Mouse (Mus musculus) neural tube, embryonic 11.5 days (tissue): ENCODE data around the gene Brd9. TPM values are rescaled to one million over a fixed set of nuclear protein-coding genes. Genes with fewer than 3 reads are reported as not detected.

Experiments
- ATAC-seq: fragments of 200-750 bp; cut with Nextera tagmentation; 2 replicates; pipeline ENCODE4 v1.8.0; 2017; ENCODE audit warnings: moderate number of reproducible peaks, mild to moderate bottlenecking, moderate TSS enrichment, moderate library complexity; ENCODE audit not compliant: insufficient read depth, low FRiP score, low TSS enrichment
- DNase-seq: peaks from one replicate; pipeline ENCODE4 v3.0.0-alpha.2; 2015; ENCODE audit warnings: low spot score
- H3K27ac ChIP-seq: fragments of 300-500 bp; sonication (generic); 2 replicates; pipeline ENCODE4 v1.5.1; 2014; ENCODE audit warnings: low read depth, mild to moderate bottlenecking, low read length
- H3K27me3 ChIP-seq: fragments of 300-500 bp; sonication (generic); 2 replicates; pipeline ENCODE4 v1.6.1; 2014; ENCODE audit warnings: mild to moderate bottlenecking, low read length, mixed read lengths; ENCODE audit not compliant: control insufficient read depth, insufficient read depth
- H3K36me3 ChIP-seq: fragments of 300-500 bp; sonication (generic); 2 replicates; pipeline ENCODE4 v1.6.1; 2014; ENCODE audit warnings: mild to moderate bottlenecking, low read length, moderate library complexity, mixed read lengths; ENCODE audit not compliant: control insufficient read depth, insufficient read depth
- H3K4me1 ChIP-seq: fragments of 300-500 bp; sonication (generic); 2 replicates; pipeline ENCODE4 v1.6.1; 2014; ENCODE audit warnings: low read length, mixed read lengths; ENCODE audit not compliant: control insufficient read depth, insufficient read depth
- H3K4me2 ChIP-seq: fragments of 300-500 bp; sonication (generic); 2 replicates; pipeline ENCODE4 v1.6.1; 2014; ENCODE audit warnings: low read depth, mild to moderate bottlenecking, moderate library complexity
- H3K4me3 ChIP-seq: fragments of 300-500 bp; sonication (generic); 2 replicates; pipeline ENCODE4 v1.5.1; 2014; ENCODE audit warnings: low read depth, low read length
- H3K9ac ChIP-seq: fragments of 300-500 bp; sonication (generic); 2 replicates; pipeline ENCODE4 v1.6.1; 2014; ENCODE audit warnings: mild to moderate bottlenecking, low read length
- H3K9me3 ChIP-seq: fragments of 300-500 bp; sonication (generic); 2 replicates; pipeline ENCODE4 v1.6.1; 2016; ENCODE audit warnings: low read length; ENCODE audit not compliant: control insufficient read depth
- WGBS: fragments of 180-500 bp; shearing (Covaris S2); extraction: QIAGEN DNeasy Blood & Tissue Kit; methylation state at CpG from one replicate; pipeline ENCODE4 v1.1.7; 2014; 5-methylcytosine and 5-hydroxymethylcytosine counted together
- polyA plus RNA-seq: library from polyadenylated mRNA; unstranded; fragments of >200 nt; fragmentation: Nextera tagmentation; extraction: Ambion mirVana; gene quantifications from 2 replicates; pipeline ENCODE4 v1.2.1, GENCODE M21; 2014

Gene Brd9
- 77.6 and 80.3 TPM in 2 replicates for polyA plus RNA-seq

DNA sequence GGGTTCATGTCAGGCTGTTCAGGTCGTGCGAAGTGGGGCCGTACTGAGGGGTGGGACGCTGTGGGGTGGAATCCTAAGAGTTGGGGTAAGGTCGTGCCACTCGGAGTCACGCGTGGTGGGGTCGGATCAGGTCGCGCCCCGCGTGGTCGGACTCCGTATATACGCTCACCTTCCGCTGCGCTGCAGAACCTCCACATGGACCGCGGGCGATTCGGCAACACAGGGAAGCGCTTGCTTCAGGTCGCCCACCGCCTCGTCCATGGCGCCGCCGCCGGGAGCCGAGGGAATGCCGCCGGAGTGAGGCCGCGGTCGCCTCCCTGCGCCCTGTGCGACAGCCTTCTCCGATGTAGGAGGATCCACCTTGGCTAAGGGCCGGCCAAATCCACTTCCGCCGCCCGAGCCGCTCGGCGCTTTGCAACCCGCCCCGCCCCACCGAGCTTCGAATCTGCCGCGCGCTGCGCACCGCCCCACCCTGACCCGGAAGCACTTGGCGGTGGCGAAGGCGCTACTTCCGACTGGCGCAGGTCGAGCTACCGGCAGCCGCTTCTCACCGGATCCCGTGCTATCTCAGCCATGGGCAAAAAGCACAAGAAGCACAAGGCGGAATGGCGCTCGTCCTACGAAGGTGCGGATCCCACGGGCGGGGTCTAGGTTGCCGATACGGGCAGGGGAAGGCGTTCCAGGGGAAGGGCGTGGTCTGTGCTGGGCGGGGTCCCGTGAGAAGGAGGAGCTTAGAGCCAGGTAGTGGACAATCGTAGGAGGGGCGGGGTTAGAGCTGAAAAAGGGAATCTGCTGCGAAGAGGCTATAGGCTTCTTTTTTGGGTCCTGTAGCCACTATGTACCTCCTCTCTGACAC lies at the start of gene Brd9, which contains the start of gene Trip13:
Brd9 (plus strand) TSS at position 491 of the 856 bp plus-strand sequence.
Trip13 (minus strand) TSS at position 464 of the 856 bp plus-strand sequence.
- no peaks in the 10 kb centered on the region for H3K27me3 ChIP-seq
- H3K36me3 ChIP-seq = peaks cover 5% of the 10 kb centered on the region; the same call in 1 of the 2 replicates
- no peaks in the 10 kb centered on the region for H3K9me3 ChIP-seq
- H3K4me3 ChIP-seq = peak within 1 kb of the TSS; percentile 80
- ATAC-seq (peak; percentile 97), DNase-seq (peak; percentile 94)
- peaks cover 6% of the 10 kb centered on the region; the same call in 1 of the 2 replicates for H3K4me1 ChIP-seq
- peak within 1 kb of the TSS; percentile 62; the same call in 1 of the 2 replicates for H3K27ac ChIP-seq
- WGBS = under 1% methylated on average over 69 of the region's 82 CpGs
- H3K4me2 ChIP-seq = peak within 1 kb of the TSS; percentile 80
- peak within 1 kb of the TSS; percentile 79 for H3K9ac ChIP-seq

DNA sequence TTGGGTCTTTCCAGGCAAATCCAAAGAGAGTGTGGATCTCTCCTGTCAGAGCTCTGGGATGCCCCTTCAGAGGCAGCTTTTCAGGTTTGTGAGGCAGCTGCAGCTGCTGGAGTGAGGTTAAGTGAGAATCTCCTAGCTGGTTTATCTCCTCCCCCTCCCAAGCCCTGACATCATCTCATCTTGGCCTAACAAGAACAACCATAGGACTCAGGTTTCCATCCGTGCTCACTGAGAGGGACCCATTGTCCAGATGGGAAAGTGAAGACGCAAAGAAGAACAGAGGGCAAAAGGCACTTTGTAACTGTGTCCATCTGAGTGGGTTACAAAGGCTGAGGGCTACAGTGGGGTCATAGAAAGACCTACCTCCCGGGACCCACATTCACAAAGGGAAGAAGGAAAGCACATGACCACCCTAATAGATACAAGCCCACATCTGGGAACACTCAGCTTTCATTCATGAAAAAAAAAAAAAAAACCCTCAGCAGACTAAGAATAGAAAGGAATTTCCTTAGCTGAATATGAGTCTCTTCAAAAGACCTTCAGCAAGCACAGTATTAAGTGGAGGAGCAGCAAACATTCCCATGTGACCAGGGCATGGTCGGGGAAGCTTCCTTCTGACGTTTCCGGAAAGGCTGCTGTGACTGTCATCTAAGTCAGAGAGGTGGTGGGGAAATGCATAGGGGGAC lies 45.0 kb upstream of the Brd9 start:
- Histone ChIP-seq H3K27ac (no peak overlapping the region; the same call in 1 of the 2 replicates), H3K36me3 (no peaks in the 10 kb centered on the region), H3K4me3 (no peak overlapping the region), H3K9ac (no peak overlapping the region), H3K4me1 (no peaks in the 10 kb centered on the region), H3K27me3 (no peaks in the 10 kb centered on the region), H3K9me3 (no peaks in the 10 kb centered on the region), H3K4me2 (no peak overlapping the region)
- 54% methylated on average over 6 of the region's 6 CpGs for WGBS
- DNase-seq (no peak), ATAC-seq (no peak)

DNA sequence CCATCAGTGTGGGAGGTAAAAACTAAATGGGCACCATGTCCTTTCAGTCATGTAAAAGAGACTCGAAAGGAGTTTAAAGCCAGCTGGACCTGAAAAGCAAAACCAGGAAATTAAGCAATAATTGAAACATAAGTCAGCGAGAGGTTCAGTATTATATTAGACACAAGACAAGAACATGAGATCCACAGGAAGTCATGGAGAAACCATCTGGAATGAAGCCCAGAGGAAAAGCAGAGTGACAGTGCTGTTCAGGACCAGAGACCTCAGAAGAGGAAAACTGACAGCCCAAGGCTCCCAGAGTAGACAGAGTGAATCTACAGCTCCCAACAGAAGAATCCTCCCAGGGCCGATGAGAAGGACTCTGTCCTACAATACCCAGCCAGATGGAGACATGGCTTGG lies 40.0 kb upstream of the Brd9 start:
- H3K27me3 ChIP-seq = no peaks in the 10 kb centered on the region
- H3K36me3 ChIP-seq = no peaks in the 10 kb centered on the region
- H3K27ac ChIP-seq = no peak overlapping the region
- no peaks in the 10 kb centered on the region for H3K9me3 ChIP-seq
- 83% methylated on average over 3 of the region's 3 CpGs for WGBS
- no peak overlapping the region for H3K9ac ChIP-seq
- DNase-seq (no peak), ATAC-seq (no peak)
- H3K4me2 ChIP-seq = no peak overlapping the region
- no peaks in the 10 kb centered on the region for H3K4me1 ChIP-seq
- no peak overlapping the region for H3K4me3 ChIP-seq

DNA sequence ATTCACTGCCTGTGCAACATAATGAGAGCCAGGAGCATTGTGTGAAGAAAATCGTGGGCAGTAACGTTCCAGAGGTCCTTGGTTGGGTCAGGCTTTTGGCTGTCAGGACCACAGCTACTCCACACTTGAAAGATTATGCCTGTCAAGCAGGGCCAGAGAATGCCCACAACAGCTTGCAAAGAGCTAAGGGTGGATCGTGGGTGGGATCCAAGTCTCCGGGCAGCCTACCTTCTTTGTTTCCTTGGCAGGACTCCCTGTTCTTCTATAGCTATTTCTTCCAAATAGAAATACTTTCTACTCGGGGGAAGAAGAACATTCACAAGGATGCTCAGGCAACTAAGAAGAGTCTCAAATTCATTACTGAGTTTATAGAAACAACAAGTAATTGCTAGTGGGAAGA lies 30.5 kb upstream of the Brd9 start:
- no peaks in the 10 kb centered on the region for H3K27me3 ChIP-seq
- no peaks in the 10 kb centered on the region for H3K4me1 ChIP-seq
- no peak overlapping the region for H3K9ac ChIP-seq
- ATAC-seq (no peak), DNase-seq (no peak)
- H3K27ac ChIP-seq = no peak overlapping the region
- H3K36me3 ChIP-seq = no peaks in the 10 kb centered on the region; the same call in 1 of the 2 replicates
- H3K4me2 ChIP-seq = no peak overlapping the region
- H3K9me3 ChIP-seq = no peaks in the 10 kb centered on the region
- 85% methylated on average over 5 of the region's 5 CpGs for WGBS
- no peak overlapping the region for H3K4me3 ChIP-seq

DNA sequence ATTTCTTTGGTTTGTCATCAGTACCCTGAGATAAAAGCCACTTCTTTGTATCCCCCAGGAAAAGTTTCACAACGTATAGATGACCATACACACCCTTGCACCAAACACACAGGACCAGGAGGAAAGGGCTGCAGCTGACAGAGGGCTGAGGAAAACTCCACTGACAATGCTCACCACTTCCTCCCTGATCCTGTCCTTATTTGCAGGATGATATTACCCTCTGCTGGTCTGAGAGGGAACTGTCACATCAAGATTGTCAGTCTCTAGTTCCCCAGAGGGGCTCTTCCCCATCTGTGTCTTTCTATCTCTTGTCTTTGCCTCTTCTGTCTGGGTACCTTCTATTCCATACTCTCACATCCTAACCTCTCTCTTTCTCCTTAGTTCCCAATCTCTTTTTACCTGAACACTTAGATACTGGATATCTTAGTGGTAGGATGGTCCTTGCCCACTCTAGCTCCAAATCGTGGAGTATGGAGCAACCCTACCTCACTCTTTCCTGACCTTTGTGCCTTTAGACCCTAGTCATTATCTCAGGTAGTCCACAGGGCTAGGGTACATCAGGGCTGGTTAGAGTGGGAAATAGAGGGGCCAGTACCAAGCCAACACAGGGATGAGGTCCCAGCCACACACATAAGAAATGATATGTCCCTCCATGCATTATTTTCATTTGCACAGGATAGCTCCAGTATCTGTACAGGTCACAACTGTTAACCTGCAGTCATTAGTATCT lies 29.8 kb upstream of the Brd9 start:
- Histone ChIP-seq H3K9ac (no peak overlapping the region), H3K9me3 (no peaks in the 10 kb centered on the region), H3K27ac (no peak overlapping the region), H3K27me3 (no peaks in the 10 kb centered on the region), H3K4me3 (no peak overlapping the region), H3K4me2 (no peak overlapping the region), H3K36me3 (no peaks in the 10 kb centered on the region; the same call in 1 of the 2 replicates), H3K4me1 (no peaks in the 10 kb centered on the region)
- DNase-seq (peak; percentile 31), ATAC-seq (no peak; the same call in 1 of the 2 replicates)
- WGBS = 75% methylated on average over 2 of the region's 2 CpGs

DNA sequence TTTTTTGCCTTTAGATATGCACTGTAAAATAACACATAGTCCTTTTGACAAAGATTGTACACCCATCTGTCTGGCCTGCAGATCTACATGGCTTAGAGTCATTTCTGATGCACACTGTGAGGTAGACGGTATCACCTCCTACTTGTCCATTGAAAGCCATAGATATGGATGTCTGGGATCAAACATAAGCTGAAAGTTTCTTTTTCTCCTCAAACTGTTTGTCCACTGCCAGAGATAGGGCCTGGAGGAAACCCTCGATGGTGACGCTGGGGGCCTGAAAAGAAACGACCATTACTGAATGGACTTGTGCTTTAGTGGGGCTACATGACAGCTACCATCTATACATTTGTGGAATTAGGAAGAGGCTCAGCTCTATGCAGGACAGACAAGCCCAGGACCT lies 24.5 kb upstream of the Brd9 start:
- Histone ChIP-seq H3K9me3 (no peaks in the 10 kb centered on the region), H3K4me1 (no peaks in the 10 kb centered on the region), H3K4me3 (no peak overlapping the region), H3K27me3 (no peaks in the 10 kb centered on the region), H3K27ac (no peak overlapping the region), H3K36me3 (peaks cover 3% of the 10 kb centered on the region), H3K9ac (no peak overlapping the region), H3K4me2 (no peak overlapping the region)
- WGBS = 93% methylated on average over 4 of the region's 4 CpGs
- no peak for DNase-seq
- ATAC-seq = no peak

DNA sequence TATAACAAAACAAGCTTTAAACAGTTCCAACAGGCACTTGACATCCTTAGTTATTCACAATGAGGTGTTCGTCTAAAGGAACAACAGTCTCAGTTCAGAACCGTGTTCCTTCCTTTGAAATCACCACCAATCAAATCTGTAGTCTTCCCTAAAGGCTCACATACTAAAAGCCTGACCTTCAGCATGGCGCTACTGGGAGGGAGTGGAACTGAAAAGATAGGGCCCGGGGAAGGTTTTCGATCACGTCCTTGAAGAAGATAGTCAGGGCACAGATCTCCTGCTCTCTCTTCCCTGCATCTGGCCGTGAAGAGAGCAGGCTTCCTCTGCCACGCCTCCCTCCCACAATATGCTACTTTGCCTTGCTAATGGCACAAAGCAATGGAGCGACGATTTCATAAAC lies 5.4 kb upstream of the Brd9 start:
- Histone ChIP-seq H3K9ac (no peak overlapping the region), H3K4me2 (no peak overlapping the region), H3K27me3 (no peaks in the 10 kb centered on the region), H3K27ac (no peak overlapping the region), H3K36me3 (peaks cover 9% of the 10 kb centered on the region), H3K4me3 (no peak overlapping the region), H3K4me1 (no peaks in the 10 kb centered on the region), H3K9me3 (no peaks in the 10 kb centered on the region)
- ATAC-seq (no peak), DNase-seq (no peak)
- 90% methylated on average over 10 of the region's 10 CpGs for WGBS

DNA sequence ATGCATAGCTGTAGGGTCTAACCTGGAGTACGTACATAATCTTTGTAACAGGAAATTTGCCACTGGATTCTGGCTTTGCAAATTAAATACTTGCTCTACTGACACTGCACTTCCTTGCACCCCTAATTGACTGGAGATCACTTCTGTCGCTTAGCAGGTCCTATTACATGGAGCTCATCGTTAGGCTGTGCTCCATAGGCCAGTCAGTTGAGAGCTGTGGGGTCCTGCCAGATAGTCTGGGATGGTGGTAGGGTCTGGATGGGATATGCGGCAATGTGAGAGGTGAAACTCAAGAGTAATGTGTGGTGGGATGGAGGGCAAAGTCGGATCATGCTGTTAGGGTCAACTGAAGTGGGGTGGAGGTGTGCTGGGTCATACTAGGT lies 682 bp upstream of the Brd9 start:
- no peak overlapping the region for H3K27ac ChIP-seq
- no peaks in the 10 kb centered on the region for H3K9me3 ChIP-seq
- DNase-seq = no peak
- no peaks in the 10 kb centered on the region for H3K27me3 ChIP-seq
- peak; percentile 38 for ATAC-seq
- peak overlapping the region; percentile 79 for H3K9ac ChIP-seq
- peak overlapping the region; percentile 80 for H3K4me2 ChIP-seq
- H3K4me3 ChIP-seq = peak overlapping the region; percentile 80
- H3K4me1 ChIP-seq = peaks cover 6% of the 10 kb centered on the region; the same call in 1 of the 2 replicates
- peaks cover 4% of the 10 kb centered on the region for H3K36me3 ChIP-seq
- 18% methylated on average over 5 of the region's 5 CpGs for WGBS
